Mouse (Mus musculus) midbrain, embryonic 13.5 days (tissue): ENCODE measurements around the gene Irx5. TPM values are rescaled to one million over a fixed set of nuclear protein-coding genes. Genes with fewer than 3 reads are reported as not detected.

Experiments
- ATAC-seq: fragments of 200-750 bp; cut with Nextera tagmentation; 2 replicates; pipeline ENCODE4 v1.8.0; 2017; ENCODE audit warnings: mild to moderate bottlenecking, moderate TSS enrichment, moderate library complexity
- H3K27ac ChIP-seq: fragments of 300-500 bp; sonication (generic); 2 replicates; pipeline ENCODE4 v1.5.1; 2015; ENCODE audit warnings: inconsistent platforms, mild to moderate bottlenecking, moderate library complexity
- H3K27me3 ChIP-seq: fragments of 300-500 bp; sonication (generic); 2 replicates; pipeline ENCODE4 v1.6.1; 2015; ENCODE audit warnings: mild to moderate bottlenecking, inconsistent platforms
- H3K36me3 ChIP-seq: fragments of 300-500 bp; sonication (generic); 2 replicates; pipeline ENCODE4 v1.6.1; 2015; ENCODE audit warnings: mild to moderate bottlenecking, inconsistent platforms
- H3K4me1 ChIP-seq: fragments of 300-500 bp; sonication (generic); replicated peaks from 2 replicates; pipeline ENCODE4 v1.6.1; 2015; ENCODE audit warnings: inconsistent platforms
- H3K4me2 ChIP-seq: fragments of 300-500 bp; sonication (generic); replicated peaks from 2 replicates; pipeline ENCODE4 v1.6.1; 2015; ENCODE audit warnings: moderate library complexity, mild to moderate bottlenecking, inconsistent platforms
- H3K4me3 ChIP-seq: fragments of 300-500 bp; sonication (generic); replicated peaks from 2 replicates; pipeline ENCODE4 v1.5.1; 2015; ENCODE audit warnings: mild to moderate bottlenecking, inconsistent platforms
- H3K9ac ChIP-seq: fragments of 300-500 bp; sonication (generic); replicated peaks from 2 replicates; pipeline ENCODE4 v1.6.1; 2015; ENCODE audit warnings: mild to moderate bottlenecking, inconsistent platforms
- H3K9me3 ChIP-seq: fragments of 300-500 bp; sonication (generic); 2 replicates; pipeline ENCODE4 v1.6.1; 2016; ENCODE audit warnings: mild to moderate bottlenecking, inconsistent platforms
- WGBS: fragments of 180-500 bp; shearing (Covaris S2); methylation state at CpG from one replicate; pipeline ENCODE4 v1.1.7; 2015; 5-methylcytosine and 5-hydroxymethylcytosine counted together
- polyA plus RNA-seq: library from polyadenylated mRNA; unstranded; fragments of >200 nt; fragmentation: Nextera tagmentation; extraction: Ambion mirVana; gene quantifications from 2 replicates; pipeline ENCODE4 v1.2.1, GENCODE M21; 2015

The Irx5 gene
- polyA plus RNA-seq, 1 experiment from 2014 or later, result 30.6 TPM

DNA sequence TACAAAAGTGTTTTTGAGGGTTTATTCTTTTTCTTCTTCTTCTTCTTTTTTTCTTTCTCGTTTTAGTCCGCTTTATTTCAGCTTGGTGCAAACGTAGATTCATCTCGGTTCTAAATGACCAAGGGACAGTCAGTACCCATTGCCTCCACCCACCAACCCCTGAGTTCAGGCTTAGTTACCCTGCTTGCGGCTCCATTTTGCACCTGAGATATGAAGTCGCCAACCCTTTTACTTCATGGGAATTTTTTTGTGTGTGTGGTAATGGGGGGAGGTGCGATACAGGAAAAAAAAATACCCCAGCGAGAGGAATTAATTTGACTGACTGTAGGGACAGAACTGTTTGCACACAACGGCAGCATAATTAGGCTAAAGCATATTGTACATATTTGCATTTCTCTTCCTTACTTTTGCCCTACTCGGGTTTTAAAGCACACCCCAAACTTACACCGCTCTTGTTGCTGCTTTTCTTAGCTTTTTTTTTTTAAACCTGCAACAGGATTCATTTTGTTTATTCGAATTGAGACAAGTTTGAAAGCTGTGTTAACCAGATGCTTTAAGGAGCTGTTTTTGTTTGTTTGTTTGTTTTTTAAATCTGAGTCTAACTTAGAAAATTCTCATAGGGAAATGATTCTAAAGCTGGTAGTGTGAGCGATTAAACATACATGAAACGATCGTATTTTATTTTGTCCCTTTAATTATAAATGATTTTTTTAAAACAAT lies 5.1 kb downstream of the Irx5 start:
- Histone ChIP-seq H3K4me2 (peak overlapping the region; percentile 61), H3K4me1 (peaks cover 71% of the 10 kb centered on the region), H3K27me3 (peaks cover 26% of the 10 kb centered on the region), H3K36me3 (peaks cover 9% of the 10 kb centered on the region), H3K9me3 (no peaks in the 10 kb centered on the region), H3K9ac (peak overlapping the region; percentile 71), H3K4me3 (peak overlapping the region; percentile 46), H3K27ac (peak overlapping the region; percentile 86)
- ATAC-seq, result no peak
- 2% methylated on average over 15 of the region's 15 CpGs for WGBS

DNA sequence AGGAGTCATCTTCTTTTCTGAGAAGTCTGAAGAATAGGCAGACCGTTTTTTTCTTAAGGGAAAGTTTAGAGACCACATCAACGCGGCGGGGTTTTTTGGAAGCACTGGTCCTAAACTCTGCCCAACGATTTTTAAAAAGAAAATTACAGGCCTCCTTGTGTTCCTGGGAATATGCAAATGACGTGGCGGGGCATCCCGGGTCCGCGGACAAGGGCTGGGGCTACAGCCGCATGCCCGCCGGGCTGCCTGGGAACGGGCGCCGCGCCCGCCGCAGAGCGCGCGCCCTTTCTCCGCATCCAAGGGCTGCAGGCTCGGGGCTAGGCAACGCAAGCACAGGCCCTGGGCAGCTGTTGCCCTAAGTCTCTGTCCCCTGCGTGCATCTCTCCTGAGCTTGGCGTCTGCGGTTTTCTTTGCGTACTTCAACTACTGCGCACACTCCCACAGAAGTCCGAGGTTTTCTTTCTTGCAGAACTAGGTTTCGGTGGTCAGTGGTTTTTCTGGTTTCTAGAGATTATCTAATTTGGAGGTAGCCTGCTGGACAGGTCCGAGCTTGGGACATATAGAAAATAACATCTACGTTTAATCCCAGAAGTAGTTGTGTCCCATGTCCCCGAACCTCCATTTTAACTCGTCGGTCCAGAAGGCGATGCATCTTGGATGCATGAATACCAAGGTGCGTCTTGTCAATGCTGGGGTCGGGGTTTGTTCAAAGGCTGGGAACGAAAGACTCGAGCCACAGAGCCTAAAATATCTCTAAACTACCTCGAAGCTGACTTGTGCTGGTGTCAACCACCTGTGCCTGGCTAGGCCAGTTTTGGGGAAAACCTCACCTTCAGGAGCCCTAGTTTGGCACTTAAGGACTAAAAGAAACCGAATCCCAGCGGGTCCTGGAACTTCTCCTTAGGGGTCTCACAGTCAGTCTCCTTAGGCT lies 6.1 kb downstream of the Irx5 start:
- Histone ChIP-seq H3K4me1 (peaks cover 70% of the 10 kb centered on the region), H3K4me3 (peak overlapping the region; percentile 46), H3K9ac (peak overlapping the region; percentile 71), H3K27me3 (peaks cover 35% of the 10 kb centered on the region), H3K4me2 (peak overlapping the region; percentile 61), H3K27ac (peak overlapping the region; percentile 86), H3K36me3 (peaks cover 9% of the 10 kb centered on the region), H3K9me3 (no peaks in the 10 kb centered on the region)
- no peak for ATAC-seq
- 2% methylated on average over 45 of the region's 45 CpGs for WGBS

DNA sequence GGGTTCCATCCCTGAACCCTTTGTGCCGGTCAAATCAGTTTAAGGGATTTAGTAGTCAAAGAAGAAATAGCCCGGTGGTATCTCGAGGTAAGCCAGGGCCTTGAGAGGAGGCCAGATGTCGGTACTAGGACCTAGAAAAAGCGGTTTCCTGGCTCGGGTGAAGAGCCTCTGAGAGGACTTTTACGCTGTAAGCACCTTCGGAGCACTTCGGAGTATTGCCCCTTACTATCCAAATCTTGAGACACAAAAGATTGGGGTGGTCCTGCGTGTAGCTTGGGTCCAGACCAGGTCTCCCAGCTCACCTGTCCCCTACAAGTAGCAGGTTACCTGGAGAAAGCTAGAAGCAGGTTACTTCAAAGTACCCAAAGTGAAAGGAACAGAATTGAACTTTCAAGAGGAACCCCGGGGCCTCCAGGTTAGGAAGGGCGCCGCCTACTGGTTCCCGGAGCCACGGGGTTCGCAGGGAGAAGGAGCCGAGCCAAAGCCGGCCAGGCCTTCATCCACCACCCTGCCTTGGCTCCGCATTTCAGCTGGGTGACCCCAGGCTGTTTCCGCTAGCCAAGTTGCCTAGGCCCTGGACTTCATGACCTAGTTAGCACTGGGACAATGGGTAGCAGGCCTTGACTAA lies 6.8 kb downstream of the Irx5 start:
- no peak for ATAC-seq
- whole genome bisulfite sequencing, result 4% methylated on average over 20 of the region's 20 CpGs
- Histone ChIP-seq H3K9ac (peak overlapping the region; percentile 71), H3K4me1 (peaks cover 72% of the 10 kb centered on the region), H3K4me2 (peak overlapping the region; percentile 61), H3K9me3 (no peaks in the 10 kb centered on the region), H3K36me3 (peaks cover 9% of the 10 kb centered on the region), H3K4me3 (peak overlapping the region; percentile 46), H3K27ac (peak overlapping the region; percentile 86), H3K27me3 (peaks cover 41% of the 10 kb centered on the region)

DNA sequence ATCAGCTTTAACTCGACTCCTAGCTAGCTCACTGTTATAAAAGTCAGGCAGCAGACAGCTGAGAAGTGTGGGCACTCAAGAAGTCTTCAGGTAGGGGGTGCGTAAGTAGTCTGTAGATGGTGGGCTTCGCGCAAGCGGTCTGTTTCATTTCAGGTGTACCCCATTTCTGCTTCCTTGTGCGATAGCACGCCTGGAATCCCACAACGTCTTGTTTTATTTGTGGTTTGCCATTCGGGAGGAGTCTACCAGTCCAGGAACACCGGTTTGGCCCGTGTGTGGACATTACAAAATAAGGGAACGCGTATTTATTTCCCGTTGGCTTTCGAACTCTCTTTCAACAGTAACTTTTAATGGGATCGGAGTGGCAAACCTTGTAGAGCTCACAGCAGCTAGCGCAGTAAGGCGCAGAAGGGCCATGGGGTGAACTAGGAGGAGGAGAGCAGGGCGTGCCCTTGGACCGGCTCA lies 7.4 kb downstream of the Irx5 start:
- H3K4me3 ChIP-seq, result peak overlapping the region; percentile 46
- H3K9ac ChIP-seq, result peak overlapping the region; percentile 71
- WGBS, result 14% methylated on average over 20 of the region's 20 CpGs
- no peak for ATAC-seq
- peak overlapping the region; percentile 86 for H3K27ac ChIP-seq
- H3K4me2 ChIP-seq, result peak overlapping the region; percentile 61
- no peaks in the 10 kb centered on the region for H3K9me3 ChIP-seq
- peaks cover 41% of the 10 kb centered on the region for H3K27me3 ChIP-seq
- H3K4me1 ChIP-seq, result peaks cover 69% of the 10 kb centered on the region
- peaks cover 8% of the 10 kb centered on the region for H3K36me3 ChIP-seq

DNA sequence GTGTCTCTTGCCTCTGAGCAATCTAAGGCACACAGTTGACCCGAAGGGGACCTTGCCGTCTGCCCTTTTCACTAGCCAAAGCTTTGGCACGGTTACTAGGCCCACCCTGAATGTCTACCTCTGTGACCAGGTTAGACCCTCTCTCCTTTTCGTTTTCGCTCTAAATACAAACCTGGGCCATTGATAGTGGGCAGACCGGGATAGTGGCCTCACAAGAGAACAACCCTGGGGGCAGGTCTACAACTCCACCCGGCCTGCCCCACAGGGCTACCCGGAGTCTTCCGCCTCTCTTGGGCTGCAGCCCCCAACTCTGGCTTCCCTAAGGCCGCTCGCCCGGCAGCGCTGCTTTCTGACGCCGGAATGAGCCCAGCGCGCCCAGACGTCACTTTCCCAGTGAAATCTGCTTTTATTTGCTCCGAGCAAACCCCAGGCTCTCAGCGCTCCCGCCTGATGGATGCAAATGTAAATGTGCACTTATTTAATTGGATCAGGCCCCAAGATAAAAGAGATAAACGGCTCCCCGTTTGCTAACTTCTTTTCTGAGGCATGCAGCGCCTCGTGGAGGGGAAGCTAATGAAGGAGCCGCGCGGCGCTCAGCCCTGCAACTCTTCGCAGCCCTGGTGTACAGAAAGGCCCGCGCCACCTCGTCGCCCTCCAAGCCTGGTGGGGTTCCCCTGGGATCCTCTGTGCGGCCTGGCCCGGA lies 8.0 kb downstream of the Irx5 start:
- Histone ChIP-seq H3K27me3 (peaks cover 46% of the 10 kb centered on the region), H3K4me3 (peak overlapping the region; percentile 46), H3K4me2 (peak overlapping the region; percentile 61), H3K9me3 (no peaks in the 10 kb centered on the region), H3K9ac (peak overlapping the region; percentile 71), H3K36me3 (peaks cover 2% of the 10 kb centered on the region), H3K4me1 (peaks cover 67% of the 10 kb centered on the region), H3K27ac (peak overlapping the region; percentile 86)
- WGBS, result 2% methylated on average over 36 of the region's 36 CpGs
- peak; percentile 31; the same call in 1 of the 2 replicates for ATAC-seq

DNA sequence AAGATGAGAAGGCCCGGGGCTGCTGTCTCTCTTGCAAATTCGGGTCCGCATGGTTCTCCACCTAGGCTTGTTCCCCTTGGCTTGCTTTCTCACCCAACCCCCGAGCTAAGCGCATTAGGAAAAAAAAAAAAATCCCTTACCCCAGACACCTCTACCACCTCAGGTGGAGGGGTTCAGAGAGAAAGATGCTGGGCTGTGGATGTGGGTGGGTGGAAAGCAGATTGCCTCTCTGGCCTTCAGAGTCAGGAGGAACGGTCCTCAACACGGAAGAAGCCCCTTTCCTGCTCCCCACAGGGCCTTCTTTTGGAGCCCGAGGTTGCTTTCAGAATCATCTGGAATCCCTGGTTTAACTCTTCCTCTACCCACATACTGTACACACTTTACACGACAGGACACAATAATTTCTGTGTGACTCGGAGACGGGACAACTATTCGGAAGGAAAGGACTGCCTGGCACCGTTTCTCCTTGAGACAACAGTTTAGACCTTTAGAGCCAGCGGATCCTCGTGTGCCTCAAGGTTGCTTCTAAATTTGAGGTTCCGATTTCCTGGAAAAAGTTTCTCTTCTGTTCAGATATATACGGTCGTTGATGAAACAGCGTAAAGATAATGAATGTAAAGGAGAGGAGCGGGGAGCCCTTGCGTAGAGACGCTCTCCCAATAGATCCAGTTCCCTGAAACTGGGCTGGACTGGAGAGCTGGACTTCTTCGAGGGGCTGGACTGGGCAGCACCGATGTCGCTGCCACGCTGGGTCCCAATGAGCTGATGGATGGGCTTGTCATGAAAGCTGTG lies 8.7 kb downstream of the Irx5 start:
- ATAC-seq, result no peak
- peak overlapping the region; percentile 71 for H3K9ac ChIP-seq
- H3K27ac ChIP-seq, result peak overlapping the region; percentile 86
- no peaks in the 10 kb centered on the region for H3K36me3 ChIP-seq
- 12% methylated on average over 26 of the region's 26 CpGs for WGBS
- H3K4me3 ChIP-seq, result peak overlapping the region; percentile 46
- H3K9me3 ChIP-seq, result no peaks in the 10 kb centered on the region
- H3K4me2 ChIP-seq, result peak overlapping the region; percentile 61
- peaks cover 47% of the 10 kb centered on the region for H3K27me3 ChIP-seq
- peaks cover 63% of the 10 kb centered on the region for H3K4me1 ChIP-seq

DNA sequence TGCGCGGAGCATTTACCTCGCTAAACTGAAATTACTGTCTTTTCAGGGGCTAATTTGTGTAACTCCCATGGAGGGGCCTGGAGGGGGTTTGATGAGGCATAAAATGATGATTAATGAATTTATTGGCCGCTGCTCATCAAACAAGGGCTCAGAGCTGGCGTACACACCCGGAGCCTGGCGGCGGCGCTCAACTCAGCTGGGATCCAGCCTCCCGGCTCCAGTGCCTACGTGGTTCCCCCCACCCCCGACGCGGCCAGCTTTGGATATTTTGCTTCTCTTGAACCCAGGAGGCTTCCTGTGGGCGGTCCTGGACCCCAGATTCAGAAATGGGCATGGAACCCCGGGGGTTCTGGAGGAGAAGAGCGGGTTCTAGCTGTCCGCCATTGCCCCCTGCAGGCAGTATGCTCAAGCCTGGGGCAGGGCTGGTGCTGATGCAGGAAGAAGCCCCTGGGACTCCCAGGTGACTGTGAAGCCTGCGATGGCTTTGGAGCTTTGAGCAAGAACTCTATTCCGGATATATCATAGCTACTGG lies 9.4 kb downstream of the Irx5 start:
- Histone ChIP-seq H3K9ac (peak overlapping the region; percentile 71), H3K9me3 (no peaks in the 10 kb centered on the region), H3K36me3 (no peaks in the 10 kb centered on the region), H3K4me3 (peak overlapping the region; percentile 46), H3K27me3 (peaks cover 45% of the 10 kb centered on the region), H3K27ac (peak overlapping the region; percentile 39), H3K4me2 (peak overlapping the region; percentile 61), H3K4me1 (peaks cover 62% of the 10 kb centered on the region)
- ATAC-seq, result peak; percentile 35; the same call in 1 of the 2 replicates
- WGBS, result 14% methylated on average over 20 of the region's 20 CpGs

DNA sequence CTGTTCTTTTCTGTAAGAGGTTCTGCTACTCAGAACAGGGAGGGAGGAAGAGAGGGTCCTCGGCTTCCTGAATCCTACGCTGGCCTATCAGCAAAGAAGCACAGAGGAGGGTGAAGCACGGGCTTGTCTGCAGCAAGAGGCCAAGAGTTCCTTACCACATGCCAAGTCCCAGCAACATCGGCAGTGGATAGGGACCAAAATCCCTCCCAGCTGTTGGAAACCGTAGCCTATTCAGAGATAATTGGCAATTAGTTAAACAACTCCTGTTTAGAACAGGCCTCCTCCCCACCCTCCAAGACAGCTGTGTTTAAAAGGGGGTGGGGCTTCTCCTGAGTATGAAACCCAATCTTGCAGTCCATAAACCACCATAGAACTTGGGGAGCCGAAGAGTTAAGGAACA lies 22.1 kb downstream of the Irx5 start:
- no peak overlapping the region for H3K27ac ChIP-seq
- no peak overlapping the region for H3K4me3 ChIP-seq
- no peak overlapping the region for H3K4me2 ChIP-seq
- no peaks in the 10 kb centered on the region for H3K9me3 ChIP-seq
- peaks cover 4% of the 10 kb centered on the region for H3K27me3 ChIP-seq
- 51% methylated on average over 6 of the region's 6 CpGs for WGBS
- peaks cover 9% of the 10 kb centered on the region; the same call in 1 of the 2 replicates for H3K4me1 ChIP-seq
- no peaks in the 10 kb centered on the region for H3K36me3 ChIP-seq
- peak; percentile 24; the same call in 1 of the 2 replicates for ATAC-seq
- H3K9ac ChIP-seq, result no peak overlapping the region

DNA sequence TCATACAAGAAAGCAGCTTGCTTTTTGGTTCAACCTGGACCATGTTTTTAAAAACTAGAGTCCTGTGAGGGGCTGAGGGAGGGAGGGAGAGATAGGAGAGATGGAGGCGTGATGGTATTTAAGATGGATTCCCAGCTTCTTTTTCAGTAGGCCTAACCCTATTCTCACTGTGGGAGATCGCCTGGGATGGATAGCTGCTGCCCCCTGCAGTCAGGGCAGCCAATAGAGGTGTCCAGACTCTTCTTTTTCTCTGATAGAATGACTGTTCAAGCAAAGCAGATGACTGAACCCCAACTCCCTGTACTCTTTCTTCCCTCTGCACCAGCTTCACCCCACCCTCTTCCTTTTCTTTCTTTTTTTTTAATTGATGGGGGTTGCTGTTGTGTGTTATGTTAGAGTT lies 23.1 kb downstream of the Irx5 start:
- H3K27ac ChIP-seq, result no peak overlapping the region
- peaks cover 15% of the 10 kb centered on the region for H3K4me1 ChIP-seq
- H3K9ac ChIP-seq, result no peak overlapping the region
- no peaks in the 10 kb centered on the region for H3K36me3 ChIP-seq
- no peaks in the 10 kb centered on the region for H3K9me3 ChIP-seq
- no peak overlapping the region for H3K4me3 ChIP-seq
- no peak overlapping the region for H3K4me2 ChIP-seq
- ATAC-seq, result no peak
- peaks cover 4% of the 10 kb centered on the region for H3K27me3 ChIP-seq
- 51% methylated on average over 2 of the region's 2 CpGs for WGBS

DNA sequence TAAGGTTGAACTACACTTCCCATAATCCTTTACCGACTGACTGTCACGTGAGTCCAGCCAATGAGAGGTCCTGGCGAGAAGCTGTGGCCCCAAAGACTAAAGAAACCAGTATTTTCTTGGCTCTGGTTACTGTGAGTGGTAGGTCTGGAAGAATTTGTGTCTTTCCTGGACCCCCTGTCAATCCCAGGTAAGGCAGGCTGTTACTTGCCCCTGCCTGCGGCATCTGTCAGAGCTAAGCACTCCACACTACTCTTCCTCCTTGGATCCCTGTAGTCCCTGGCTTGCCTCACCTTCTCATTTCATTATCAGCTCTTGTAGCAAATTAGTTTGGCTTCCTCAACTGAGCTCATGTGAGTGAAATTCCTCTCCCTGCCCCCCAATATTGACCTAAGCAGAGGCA lies 30.5 kb downstream of the Irx5 start:
- ATAC-seq, result no peak
- Histone ChIP-seq H3K4me2 (no peak overlapping the region), H3K27me3 (0 out of 2 replicates have a peak, but pooled peaks cover 3% of the 10 kb centered on the region), H3K36me3 (no peaks in the 10 kb centered on the region), H3K4me3 (no peak overlapping the region), H3K9me3 (no peaks in the 10 kb centered on the region), H3K9ac (no peak overlapping the region), H3K27ac (no peak overlapping the region), H3K4me1 (peaks cover 7% of the 10 kb centered on the region)
- WGBS, result 89% methylated on average over 4 of the region's 4 CpGs
